Mouse (Mus musculus) left cerebral cortex, postnatal 36 days (tissue): ENCODE measurements around the gene Defb33. TPM values are rescaled to one million over a fixed set of nuclear protein-coding genes. Genes with fewer than 3 reads are reported as not detected.

Experiments used
- DNase-seq, 2 experiments: peaks; one replicate each; pipeline ENCODE4 v3.0.0; 2021 to 2022; ENCODE audit warnings: low spot score in 2 of 2, mixed read lengths in 1 of 2
- intact Hi-C: fragments of 180-260 bp; cut with DNase I; formaldehyde crosslinking; loops from one replicate; pipeline ENCODE4 v1.15.1; 2025
- total RNA-seq, 2 experiments: library from RNA; stranded (reverse); gene quantifications; 2 replicates each; pipeline ENCODE4 v1.2.3; 2021

The Defb33 gene
- total RNA-seq: not detected

- intact Hi-C loops: no loop called here
- DNase-seq: no peak
These were observed at the start of gene Defb33 for GRCm38 (mm10) chr8:20892369-20892768. Defb33 (plus strand) TSS chr8:20892669.

- DNase-seq: no peak
- intact Hi-C loops: loop anchor here (10.0 kb wide), 1 partner anchor 1390 kb away; no protein-coding TSS in a partner anchor
These were observed 17.9 kb upstream of the Defb33 start for GRCm38 (mm10) chr8:20874608-20875007.

DNA sequence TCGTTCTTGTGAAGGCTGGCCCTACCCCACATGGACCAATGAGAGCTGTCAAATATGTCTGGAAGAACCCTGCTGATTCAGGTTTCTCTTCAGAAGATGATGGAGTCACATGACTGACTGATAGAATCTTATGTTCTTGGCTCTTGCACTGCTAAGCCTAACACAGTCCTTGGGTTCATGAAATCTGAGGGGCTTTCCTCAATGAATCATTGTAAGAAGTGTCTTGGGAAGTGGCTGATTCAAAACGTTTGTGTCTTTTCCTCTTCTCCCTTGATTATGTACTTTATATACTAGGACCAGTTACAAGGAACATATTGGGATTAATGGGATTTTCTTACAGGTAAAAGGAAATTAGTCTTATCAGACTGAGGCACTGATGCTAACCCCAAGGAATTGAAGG is 10.1 kb downstream of the Defb33 start, which contains the start of gene Gm15056:
TSS of gene Gm15056 (minus strand) at position 101 of the 400 bp plus-strand sequence.
- intact Hi-C loops: no loop called here
- no peak for DNase-seq

DNA sequence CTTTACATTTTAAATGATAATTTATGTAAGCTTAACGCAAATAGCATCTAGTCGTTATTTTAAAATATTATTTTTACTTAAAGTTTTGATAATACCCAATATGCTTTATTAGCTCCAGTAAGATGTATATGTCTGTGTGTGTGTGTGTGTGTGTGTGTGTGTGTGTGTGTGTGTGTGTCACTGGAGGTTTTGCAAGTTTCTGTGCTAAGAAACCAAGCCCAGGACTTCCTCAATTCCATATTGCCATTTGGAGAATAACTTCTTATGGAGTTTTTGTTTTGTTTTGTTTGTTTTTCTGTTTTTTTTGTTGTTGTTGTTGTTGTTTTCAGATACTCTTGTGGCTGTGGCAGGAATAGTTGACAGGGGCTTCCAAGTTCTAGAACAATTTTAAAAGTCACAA is 14.7 kb downstream of the Defb33 start:
- no peak for DNase-seq
- intact Hi-C loops: no loop called here

- intact Hi-C loops: no loop called here
- no peak for DNase-seq
These were observed 15.8 kb downstream of the Defb33 start for GRCm38 (mm10) chr8:20908256-20908655.

DNA sequence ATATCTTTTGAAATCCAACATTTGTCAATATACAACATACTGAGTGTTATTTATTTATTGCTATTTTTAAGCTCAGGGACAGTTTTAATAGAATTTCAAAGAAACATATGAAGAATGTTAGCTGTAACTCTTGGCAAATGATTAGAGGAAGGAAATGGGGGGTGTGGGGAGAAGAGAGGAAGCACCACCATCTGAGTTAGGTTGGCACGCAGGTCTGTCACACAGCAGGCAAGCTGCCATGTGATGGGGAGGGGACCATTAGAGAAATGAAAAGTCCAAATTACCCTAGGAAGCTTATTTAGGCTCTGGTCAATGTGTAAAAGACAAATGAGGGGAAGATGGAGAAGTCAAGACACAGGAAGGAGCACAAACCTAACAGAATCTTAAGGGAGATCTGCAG is 19.8 kb downstream of the Defb33 start:
- intact Hi-C loops: no loop called here
- DNase-seq: no peak

- intact Hi-C loops: no loop called here
- no peak for DNase-seq
These were observed 29.5 kb downstream of the Defb33 start, which contains the start of gene Gm6040 for GRCm38 (mm10) chr8:20921971-20922370. Gm6040 (minus strand) TSS chr8:20922071.

GRCm38 (mm10) chr8:20944610-20945009 is 52.1 kb downstream of the Defb33 start, which contains the start of gene AY761185:
AY761185 (minus strand) TSS chr8:20944710.
- intact Hi-C loops: loop anchor here (5.0 kb wide), 1 partner anchor 73 kb away; no protein-coding TSS in a partner anchor
- no peak for DNase-seq

Other genes starting within 250 kb of the Defb33 start
- gene Gm15056, start 10.0 kb downstream of the Defb33 start, total RNA-seq: not detected
- gene Gm6040, start 29.4 kb downstream of the Defb33 start, total RNA-seq: not detected
- gene AY761185, start 52.0 kb downstream of the Defb33 start, total RNA-seq: not detected
- gene Defa21, start 132.9 kb downstream of the Defb33 start, total RNA-seq: not detected
- gene Defa23, start 162.4 kb downstream of the Defb33 start, total RNA-seq: not detected
- not detected for gene Defa35, start 172.4 kb downstream of the Defb33 start, total RNA-seq
- gene Defa25, start 191.8 kb downstream of the Defb33 start, total RNA-seq: not detected
- gene Gm14851, start 203.4 kb downstream of the Defb33 start, total RNA-seq: not detected
- not detected for gene Defa30, start 242.0 kb downstream of the Defb33 start, total RNA-seq